Mouse (Mus musculus) ES-E14 (cell line): ENCODE data around the gene Fpr3.

Experiments
- CHD2 ChIP-seq: IDR thresholded peaks from 2 replicates; pipeline ENCODE4 v1.6.1; 2014; ENCODE audit warnings: mild to moderate bottlenecking, low read depth, low read length, inconsistent platforms
- HCFC1 ChIP-seq: IDR thresholded peaks from 2 replicates; pipeline ENCODE4 v1.6.1; 2012; ENCODE audit warnings: low read length, inconsistent platforms, borderline replicate concordance; ENCODE audit not compliant: insufficient read depth
- MAFK ChIP-seq: IDR thresholded peaks from 2 replicates; pipeline ENCODE4 v1.6.1; 2014; ENCODE audit warnings: mild to moderate bottlenecking, low read depth, low read length, inconsistent platforms; ENCODE audit not compliant: insufficient read depth
- ZC3H11A ChIP-seq: IDR thresholded peaks from 2 replicates; pipeline ENCODE4 v1.6.1; 2012; ENCODE audit warnings: low read depth, mild to moderate bottlenecking, inconsistent platforms, low read length, borderline replicate concordance
- ZNF384 ChIP-seq: IDR thresholded peaks from 2 replicates; pipeline ENCODE4 v1.6.1; 2012; ENCODE audit warnings: low read depth, low read length, inconsistent platforms

DNA sequence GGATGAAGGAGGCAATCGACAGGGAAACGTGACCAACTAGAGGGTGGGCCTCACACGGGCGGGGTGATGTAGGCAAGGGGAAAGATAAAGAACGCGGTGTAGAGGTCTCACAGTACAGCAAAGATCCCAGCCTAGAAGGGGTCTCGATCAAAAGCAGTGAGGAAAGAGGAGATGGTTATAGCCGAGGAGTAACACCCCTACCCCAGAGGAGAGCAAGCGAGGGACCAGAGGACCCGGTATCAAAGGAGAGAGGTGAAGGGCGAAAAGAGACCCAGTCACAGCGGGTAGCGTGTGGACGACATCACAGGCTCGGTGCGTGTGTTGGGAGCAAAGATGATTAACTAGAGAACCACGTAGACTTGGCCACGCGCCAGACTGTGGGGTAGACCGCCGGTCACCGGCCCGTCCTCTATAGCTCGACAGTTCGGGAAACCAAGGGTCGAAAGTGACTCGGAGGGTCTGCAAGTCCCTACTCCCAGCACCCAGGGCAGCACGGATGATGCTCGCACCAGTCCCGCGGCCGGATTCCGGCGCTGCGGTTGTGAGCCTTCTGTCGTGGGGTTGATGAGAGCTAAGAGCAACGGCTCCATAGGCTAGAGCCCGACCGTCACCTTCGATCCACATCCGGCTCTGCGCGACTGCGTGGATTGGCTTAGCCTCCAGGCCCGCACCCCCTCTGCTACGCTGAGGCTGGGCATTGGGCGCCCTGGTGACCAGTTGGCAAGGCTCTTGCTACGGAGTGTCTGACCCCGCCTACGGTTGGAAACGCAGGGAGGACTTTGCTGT is 22.2 kb downstream of the Fpr3 start:
- no peak for TF ChIP-seq HCFC1
- TF ChIP-seq MAFK = no peak
- TF ChIP-seq ZNF384 = no peak
- no peak for TF ChIP-seq CHD2
- no peak for TF ChIP-seq ZC3H11A
